Mouse (Mus musculus) liver, postnatal 0 days (tissue): ENCODE results near the gene Tgif2.

Experiments used
- CTCF ChIP-seq: sonication (generic); IDR thresholded peaks from 2 replicates; pipeline ENCODE4 v1.5.1; 2016; ENCODE audit warnings: antibody characterized with exemption, low read depth
- EP300 ChIP-seq: IDR thresholded peaks from 2 replicates; pipeline ENCODE4 v1.6.1; 2016; ENCODE audit warnings: antibody characterized with exemption, low read depth, mild to moderate bottlenecking

- TF ChIP-seq CTCF (no peak), EP300 (no peak)
Observed at GRCm38 (mm10) chr2:156842711-156843110, 2.9 kb downstream of the Tgif2 start.
